Mouse (Mus musculus) stomach, postnatal 0 days (tissue): ENCODE measurements around the gene Aspscr1. TPM values are rescaled to one million over a fixed set of nuclear protein-coding genes. Genes with fewer than 3 reads are reported as not detected.

Experiments
- ATAC-seq: fragments of 200-750 bp; cut with Nextera tagmentation; 2 replicates; pipeline ENCODE4 v1.8.0; 2017; ENCODE audit not compliant: low FRiP score, low TSS enrichment
- DNase-seq: peaks from one replicate; pipeline ENCODE4 v3.0.0-alpha.2; 2016; ENCODE audit warnings: low spot score
- H3K27ac ChIP-seq: fragments of 300-500 bp; sonication (generic); replicated peaks from 2 replicates; pipeline ENCODE4 v1.5.1; 2014; ENCODE audit warnings: mild to moderate bottlenecking, control low read depth
- H3K27me3 ChIP-seq: fragments of 300-500 bp; sonication (generic); 2 replicates; pipeline ENCODE4 v1.6.1; 2014; ENCODE audit warnings: low read length; ENCODE audit not compliant: control insufficient read depth, insufficient read depth
- H3K36me3 ChIP-seq: fragments of 300-500 bp; sonication (generic); 2 replicates; pipeline ENCODE4 v1.6.1; 2014; ENCODE audit warnings: low read length, mixed read lengths; ENCODE audit not compliant: control insufficient read depth, insufficient read depth
- H3K4me1 ChIP-seq: fragments of 300-500 bp; sonication (generic); replicated peaks from 2 replicates; pipeline ENCODE4 v1.6.1; 2014; ENCODE audit warnings: antibody characterized with exemption; ENCODE audit not compliant: control insufficient read depth, insufficient read depth
- H3K4me2 ChIP-seq: fragments of 300-500 bp; sonication (generic); replicated peaks from 2 replicates; pipeline ENCODE4 v1.6.1; 2014; ENCODE audit warnings: low read depth, mild to moderate bottlenecking, control low read depth, moderate library complexity
- H3K4me3 ChIP-seq: fragments of 300-500 bp; sonication (generic); 2 replicates; pipeline ENCODE4 v1.5.1; 2014; ENCODE audit warnings: low read depth, low read length, control low read depth
- H3K9ac ChIP-seq: fragments of 300-500 bp; sonication (generic); 2 replicates; pipeline ENCODE4 v1.6.1; 2014; ENCODE audit warnings: mild to moderate bottlenecking, low read length, control low read depth, mixed read lengths
- H3K9me3 ChIP-seq: fragments of 300-500 bp; sonication (generic); 2 replicates; pipeline ENCODE4 v1.6.1; 2016; ENCODE audit warnings: low read length; ENCODE audit not compliant: control insufficient read depth
- CTCF ChIP-seq: IDR thresholded peaks from 2 replicates; pipeline ENCODE4 v1.5.1; 2016; ENCODE audit warnings: antibody characterized with exemption, low read depth, mild to moderate bottlenecking, moderate library complexity
- EP300 ChIP-seq: optimal IDR thresholded peaks from 2 replicates; pipeline ENCODE3; 2016; ENCODE audit warnings: antibody characterized with exemption
- WGBS: fragments of 180-500 bp; shearing (Covaris S2); extraction: QIAGEN DNeasy Blood & Tissue Kit; methylation state at CpG from one replicate; pipeline ENCODE4 v1.1.7; 2014; 5-methylcytosine and 5-hydroxymethylcytosine counted together
- polyA plus RNA-seq: library from polyadenylated mRNA; unstranded; fragments of >200 nt; fragmentation: Nextera tagmentation; extraction: Ambion mirVana; gene quantifications from 2 replicates; pipeline ENCODE4 v1.2.1, GENCODE M21; 2015

Gene Aspscr1
- polyA plus RNA-seq, 1 experiment from 2014 or later: 74.1 TPM

DNA sequence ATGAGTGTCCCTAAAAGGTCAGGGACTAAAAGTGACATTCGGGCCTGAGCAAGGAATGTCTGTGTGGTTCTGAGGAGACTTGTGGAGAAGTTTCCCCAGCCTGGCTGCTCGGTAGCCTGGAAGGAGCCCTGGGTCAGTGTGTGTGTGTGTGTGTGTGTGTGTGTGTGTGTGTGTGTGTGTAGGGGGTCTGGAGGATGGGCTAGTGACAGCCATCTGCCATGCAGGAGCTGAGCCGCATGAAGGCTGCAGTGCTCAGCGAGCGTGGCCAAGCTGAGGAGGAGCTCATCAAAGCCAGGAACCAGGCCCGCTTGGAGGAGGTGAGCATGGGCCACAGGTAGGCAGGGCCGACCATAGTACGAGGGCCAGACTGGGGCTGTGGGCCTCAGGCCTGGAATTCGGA, 46.5 kb downstream of the Aspscr1 start:
- H3K27ac ChIP-seq: no peak overlapping the region
- H3K4me1 ChIP-seq: peaks cover 5% of the 10 kb centered on the region; the same call in 1 of the 2 replicates
- TF ChIP-seq EP300 (no peak), CTCF (no peak)
- peaks cover 8% of the 10 kb centered on the region; the same call in 1 of the 2 replicates for H3K36me3 ChIP-seq
- no peaks in the 10 kb centered on the region for H3K9me3 ChIP-seq
- H3K4me3 ChIP-seq: no peak overlapping the region
- DNase-seq: no peak
- no peaks in the 10 kb centered on the region for H3K27me3 ChIP-seq
- no peak overlapping the region for H3K9ac ChIP-seq
- no peak overlapping the region for H3K4me2 ChIP-seq
- no peak for ATAC-seq
- WGBS: 92% methylated on average over 9 of the region's 9 CpGs

DNA sequence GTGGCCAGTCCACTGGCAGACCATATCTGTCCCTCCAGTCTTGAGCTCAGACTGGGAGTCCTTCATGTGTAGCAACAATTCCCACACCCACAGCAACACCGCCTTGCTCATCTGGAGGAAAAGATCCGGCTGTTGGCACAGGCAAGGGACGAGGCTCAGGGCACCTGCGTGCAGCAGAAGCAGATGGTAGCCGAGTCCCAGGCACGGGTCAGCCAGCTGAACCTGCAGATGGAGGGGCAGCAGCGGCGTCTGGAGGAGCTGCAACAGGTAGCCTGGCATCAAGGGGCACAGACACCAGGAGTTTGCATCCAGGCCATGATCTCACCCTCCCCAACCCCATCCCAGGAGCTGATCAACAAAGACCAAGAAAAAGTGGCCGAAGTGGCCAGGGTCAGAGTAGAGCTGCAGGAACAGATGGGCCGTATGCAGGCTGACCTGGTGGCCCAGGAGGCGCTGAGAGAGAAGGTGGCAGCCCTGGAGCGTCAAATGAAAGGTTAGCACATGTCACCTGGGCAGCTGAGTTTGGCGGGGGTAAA, 47.1 kb downstream of the Aspscr1 start:
- no peak overlapping the region for H3K9ac ChIP-seq
- H3K9me3 ChIP-seq: no peaks in the 10 kb centered on the region
- WGBS: 89% methylated on average over 13 of the region's 13 CpGs
- H3K27me3 ChIP-seq: no peaks in the 10 kb centered on the region
- TF ChIP-seq EP300 (no peak), CTCF (no peak)
- H3K4me2 ChIP-seq: no peak overlapping the region
- no peak overlapping the region for H3K27ac ChIP-seq
- peaks cover 8% of the 10 kb centered on the region; the same call in 1 of the 2 replicates for H3K36me3 ChIP-seq
- DNase-seq: no peak
- ATAC-seq: no peak
- H3K4me1 ChIP-seq: peaks cover 5% of the 10 kb centered on the region; the same call in 1 of the 2 replicates
- H3K4me3 ChIP-seq: no peak overlapping the region

DNA sequence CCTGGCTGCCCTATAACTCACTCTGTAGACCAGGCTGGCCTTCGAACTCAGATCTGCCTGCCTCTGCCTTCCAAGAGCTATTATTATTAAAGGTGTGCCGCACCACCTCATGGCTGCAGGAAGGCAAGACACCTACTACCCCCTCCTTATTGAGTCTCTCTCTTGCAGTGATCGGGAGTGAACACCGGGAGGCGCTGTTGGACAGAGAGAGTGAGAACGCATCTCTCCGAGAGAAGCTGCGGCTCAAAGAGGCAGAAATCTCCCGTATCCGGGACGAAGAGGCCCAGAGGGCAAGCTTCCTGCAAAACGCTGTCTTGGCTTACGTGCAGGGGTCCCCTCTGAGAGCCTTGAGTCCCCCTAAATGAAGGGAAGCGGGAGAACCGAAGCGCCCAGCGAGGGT, 47.7 kb downstream of the Aspscr1 start:
- H3K9ac ChIP-seq: peak overlapping the region; percentile 67; the same call in 1 of the 2 replicates
- peak; percentile 48 for ATAC-seq

DNA sequence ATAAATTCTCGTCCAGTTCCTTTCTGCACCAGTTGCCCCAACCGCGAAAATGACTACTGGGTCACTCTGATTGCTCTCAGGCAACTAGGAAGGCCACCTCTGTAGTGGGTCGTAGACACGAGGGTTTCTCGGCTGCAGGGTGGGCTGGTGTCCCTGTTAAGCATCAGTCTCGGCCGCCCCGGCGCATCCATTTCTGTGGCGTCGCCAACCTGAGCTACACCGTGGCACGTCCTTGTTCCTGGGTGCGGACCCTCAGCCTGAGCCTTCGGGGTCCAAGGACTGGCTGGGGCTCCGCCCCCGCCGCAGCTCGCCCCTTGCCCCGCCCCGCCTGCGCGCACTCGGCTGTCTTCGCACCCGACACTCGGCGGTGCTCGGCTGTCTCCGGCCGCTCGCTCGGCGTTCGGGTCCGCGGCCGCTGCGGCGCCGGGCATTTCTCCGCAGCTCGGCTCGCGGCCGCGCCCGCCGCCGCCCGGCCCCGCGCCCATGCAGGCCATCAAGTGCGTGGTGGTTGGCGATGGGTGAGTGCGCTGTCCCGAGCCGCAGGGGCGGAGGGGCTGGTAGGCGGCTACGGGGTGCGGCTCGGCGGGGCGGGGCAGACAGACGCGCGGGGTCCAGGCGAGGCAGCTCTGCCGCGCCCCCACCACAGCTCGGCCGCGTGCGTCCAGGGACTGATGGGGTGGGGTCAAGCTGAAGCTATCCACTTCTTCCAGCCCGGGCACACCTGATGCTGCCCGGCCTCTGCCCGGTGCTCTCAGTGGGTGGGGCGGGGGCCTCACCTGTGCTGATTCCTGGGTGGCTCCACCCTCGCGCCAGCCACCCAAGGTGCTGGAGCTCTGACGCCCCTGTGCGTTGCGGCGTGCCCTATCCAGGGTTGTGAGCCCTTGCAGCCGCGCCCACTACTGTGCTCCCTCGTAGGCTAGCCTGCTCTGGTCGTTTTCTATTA, 48.6 kb downstream of the Aspscr1 start, which contains the start of gene Rac3:
Rac3 (plus strand) TSS at position 347 of the 943 bp plus-strand sequence.
- under 1% methylated on average over 79 of the region's 90 CpGs for WGBS
- Histone ChIP-seq H3K36me3 (peaks cover 8% of the 10 kb centered on the region; the same call in 1 of the 2 replicates), H3K9ac (peak within 1 kb of the TSS; percentile 67), H3K9me3 (no peaks in the 10 kb centered on the region), H3K4me3 (peak within 1 kb of the TSS; percentile 54), H3K27ac (peak within 1 kb of the TSS; percentile 61), H3K4me2 (peak within 1 kb of the TSS; percentile 96), H3K4me1 (peaks cover 5% of the 10 kb centered on the region; the same call in 1 of the 2 replicates), H3K27me3 (no peaks in the 10 kb centered on the region)
- TF ChIP-seq EP300 (no peak), CTCF (no peak)
- ATAC-seq (peak; percentile 78), DNase-seq (peak; percentile 85)

More for the DNA sequence above, 47.7 kb downstream of the Aspscr1 start:
- H3K36me3 ChIP-seq: peaks cover 8% of the 10 kb centered on the region; the same call in 1 of the 2 replicates
- H3K4me1 ChIP-seq: peaks cover 5% of the 10 kb centered on the region; the same call in 1 of the 2 replicates
- peak overlapping the region; percentile 61 for H3K27ac ChIP-seq
- H3K4me2 ChIP-seq: peak overlapping the region; percentile 96
- no peaks in the 10 kb centered on the region for H3K27me3 ChIP-seq
- H3K9me3 ChIP-seq: no peaks in the 10 kb centered on the region
- TF ChIP-seq EP300 (no peak), CTCF (peak; percentile 97)
- DNase-seq: peak; percentile 96
- H3K4me3 ChIP-seq: peak overlapping the region; percentile 54; the same call in 1 of the 2 replicates
- 13% methylated on average over 17 of the region's 17 CpGs for WGBS

DNA sequence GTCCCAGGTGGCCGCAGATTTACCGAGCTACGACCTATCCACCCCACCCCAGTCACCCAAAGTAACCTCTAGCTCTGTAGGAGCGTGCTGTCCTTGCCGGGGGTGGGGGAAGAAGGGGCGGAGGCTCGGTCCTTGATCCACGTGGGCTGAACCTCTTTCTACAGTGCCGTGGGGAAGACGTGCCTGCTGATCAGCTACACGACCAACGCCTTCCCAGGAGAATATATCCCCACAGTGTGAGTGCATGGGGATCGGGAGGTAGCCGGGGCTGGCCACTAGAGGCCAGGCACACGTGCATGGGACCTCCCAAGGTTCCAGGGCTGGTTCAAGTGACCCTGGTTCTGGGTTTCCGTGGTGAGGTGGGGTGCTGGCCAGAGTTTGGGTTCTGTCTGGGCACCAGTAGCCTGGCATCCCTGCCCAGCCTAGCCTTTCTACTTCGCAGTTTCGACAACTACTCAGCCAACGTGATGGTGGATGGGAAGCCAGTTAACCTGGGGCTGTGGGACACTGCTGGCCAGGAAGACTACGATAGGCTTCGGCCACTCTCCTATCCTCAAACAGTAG, 49.4 kb downstream of the Aspscr1 start:
- Histone ChIP-seq H3K4me3 (peak overlapping the region; percentile 54), H3K9me3 (no peaks in the 10 kb centered on the region), H3K4me2 (peak overlapping the region; percentile 96), H3K9ac (peak overlapping the region; percentile 67; the same call in 1 of the 2 replicates), H3K27ac (no peak overlapping the region), H3K27me3 (no peaks in the 10 kb centered on the region), H3K4me1 (peaks cover 8% of the 10 kb centered on the region; the same call in 1 of the 2 replicates), H3K36me3 (0 out of 2 replicates have a peak, but pooled peaks cover 6% of the 10 kb centered on the region)
- no peak for DNase-seq
- TF ChIP-seq CTCF (0 out of 2 replicates have a peak, but pooled peaks have one; percentile 25), EP300 (no peak)
- 21% methylated on average over 21 of the region's 21 CpGs for WGBS
- peak; percentile 6; the same call in 1 of the 2 replicates for ATAC-seq
